Mouse (Mus musculus): ENCODE data around the gene Zfp987. TPM values are rescaled to one million over a fixed set of nuclear protein-coding genes. Genes with fewer than 3 reads are reported as not detected.
"Not testable (repeated sequence)": the region's sequence is repeated elsewhere in the genome, so short reads cannot be mapped to it uniquely, and the experiment has no call there.

The Zfp987 gene
- total RNA-seq, 1 experiment from 2014 or later, result 3.4 TPM

DNA sequence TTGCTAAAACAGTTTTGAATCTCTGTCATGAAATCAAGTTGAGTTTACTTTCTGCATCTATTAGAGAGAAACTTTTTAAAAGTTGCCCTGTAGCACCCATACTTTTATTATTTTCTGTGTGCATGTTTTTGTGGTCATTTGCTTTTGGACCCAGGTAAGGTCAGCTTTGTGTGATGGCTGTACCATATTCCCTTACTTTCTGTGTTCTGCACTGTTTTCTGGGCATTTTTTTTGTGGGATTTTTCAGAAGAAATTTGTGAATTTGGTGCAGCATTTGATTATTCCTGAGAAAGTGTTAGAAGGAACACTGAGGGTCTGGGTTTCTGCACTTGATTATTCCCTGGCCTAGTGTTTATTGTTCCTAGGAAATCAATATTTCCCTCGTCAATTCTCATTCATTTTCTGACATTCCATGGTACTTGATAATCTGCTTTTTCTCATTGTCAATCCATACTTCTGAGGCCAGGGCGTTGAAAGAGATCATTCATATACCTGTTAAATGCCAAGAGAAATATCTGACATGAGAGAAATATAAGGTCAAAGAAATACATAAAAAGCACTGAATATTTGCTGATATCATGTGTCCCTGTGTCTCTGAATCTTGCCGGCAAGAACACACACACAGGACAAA lies 70.2 kb downstream of the Zfp987 start:
- not testable (repeated sequence) for ATAC-seq (replicated peaks in 1 of 2; ENCODE audit: insufficient read depth in 1 of 2, low FRiP score in 2 of 2, low TSS enrichment in 1 of 2, low read depth in 1 of 2, poor library complexity in 2 of 2, severe bottlenecking in 2 of 2)

DNA sequence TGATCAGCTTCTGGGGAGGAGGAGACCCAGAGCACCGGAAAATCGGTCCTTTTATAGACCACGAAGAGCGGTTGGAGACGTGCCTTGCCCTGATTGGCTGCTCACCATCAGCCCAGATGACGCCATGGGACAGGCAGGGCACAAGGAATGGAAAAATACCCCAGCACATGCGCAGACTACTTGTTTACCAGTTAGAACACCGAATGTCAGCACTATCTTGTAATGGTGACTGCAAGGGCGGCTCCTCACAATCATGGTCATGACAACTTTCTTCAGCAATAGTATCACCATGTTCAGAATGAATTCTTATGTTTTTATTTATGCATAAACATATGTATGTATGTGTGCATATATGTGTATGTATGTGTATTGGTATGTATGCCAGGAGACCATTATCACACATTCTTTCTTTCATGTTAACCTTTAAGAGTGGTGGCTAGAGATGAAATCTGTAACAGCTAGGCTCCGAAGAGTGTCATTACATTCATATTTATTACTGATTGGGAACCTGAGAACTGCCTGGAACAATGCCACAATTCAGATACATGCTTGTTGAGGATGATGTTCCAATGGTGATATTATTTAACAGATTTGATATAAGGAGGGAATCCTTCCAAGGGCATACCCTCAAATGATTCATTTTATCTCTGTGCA lies 70.9 kb downstream of the Zfp987 start:
- ATAC-seq (replicated peaks in 1 of 2; ENCODE audit: insufficient read depth in 1 of 2, low FRiP score in 2 of 2, low TSS enrichment in 1 of 2, low read depth in 1 of 2, poor library complexity in 2 of 2, severe bottlenecking in 2 of 2), result not testable (repeated sequence)

DNA sequence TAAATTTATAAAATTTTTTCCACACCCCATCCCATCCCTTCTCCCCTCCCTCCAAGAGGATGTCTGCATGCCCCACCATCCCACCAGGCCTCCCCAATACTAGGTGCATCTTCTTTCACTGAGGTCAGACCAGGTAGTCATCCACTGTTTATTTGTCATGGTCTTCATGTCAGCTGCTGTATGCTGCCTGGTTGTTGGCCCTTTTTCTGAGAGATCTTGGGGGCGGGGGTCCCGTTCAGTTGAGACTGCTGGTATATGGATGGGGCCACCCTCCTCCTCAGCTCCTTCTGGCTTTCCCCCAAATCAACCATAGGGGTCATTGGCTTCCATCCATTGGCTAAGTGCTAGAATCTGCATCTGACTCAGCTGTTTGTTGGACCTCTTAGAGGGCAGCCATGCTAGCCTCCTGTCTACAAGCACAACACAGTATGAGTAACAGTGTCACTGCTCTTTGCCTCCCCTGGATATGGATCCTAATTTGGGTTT lies 71.7 kb downstream of the Zfp987 start:
- ATAC-seq (replicated peaks in 1 of 2; ENCODE audit: insufficient read depth in 1 of 2, low FRiP score in 2 of 2, low TSS enrichment in 1 of 2, low read depth in 1 of 2, poor library complexity in 2 of 2, severe bottlenecking in 2 of 2), result peak; percentile 25 to 34; a peak in 2 of 4 replicates

DNA sequence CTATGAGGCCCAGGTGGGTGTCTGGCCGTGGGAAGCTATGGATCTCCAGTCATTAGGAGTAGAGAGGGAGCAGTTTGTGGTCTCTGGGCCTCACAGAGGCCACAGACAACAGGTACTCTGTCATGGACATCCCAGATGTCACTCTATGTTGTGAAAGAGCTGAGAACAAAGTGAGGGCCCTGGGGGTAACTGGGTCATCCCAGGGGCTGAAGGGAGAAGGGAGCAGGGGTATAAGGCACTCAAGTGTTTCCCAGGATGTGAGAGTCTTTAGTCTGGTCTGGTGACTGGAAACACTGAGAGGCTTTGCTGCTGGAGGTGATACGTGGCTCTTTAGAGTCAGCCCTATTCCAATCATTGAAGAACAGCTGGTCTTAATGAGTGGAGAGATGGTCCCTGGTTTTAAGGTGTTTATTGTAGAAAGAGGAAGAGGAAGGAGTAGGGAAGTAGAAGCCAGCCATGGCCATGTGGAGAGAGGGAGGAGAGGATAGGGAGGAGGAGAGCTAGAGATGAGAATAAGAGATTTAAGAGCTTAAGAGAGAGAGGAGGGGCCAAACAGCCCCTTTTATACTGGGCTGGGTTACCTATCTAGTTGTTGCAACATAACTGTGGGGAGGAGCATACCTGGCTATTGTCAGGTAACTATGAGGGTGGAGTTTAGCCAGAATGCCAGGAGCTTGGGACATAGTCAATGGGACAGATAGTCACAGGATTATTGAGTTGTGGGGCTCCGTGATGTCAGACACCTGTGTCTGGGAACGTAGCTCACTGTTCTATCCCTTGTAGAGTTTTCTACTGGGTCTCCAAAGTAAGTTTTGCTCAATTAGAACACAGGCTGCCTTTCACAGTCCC lies 76.5 kb downstream of the Zfp987 start:
- ATAC-seq (replicated peaks in 1 of 2; ENCODE audit: insufficient read depth in 1 of 2, low FRiP score in 2 of 2, low TSS enrichment in 1 of 2, low read depth in 1 of 2, poor library complexity in 2 of 2, severe bottlenecking in 2 of 2), result peak; percentile 46 to 60; a peak in 3 of 4 replicates

Other genes with a start within 250 kb of the Zfp987 start
- gene Zfp986, start 228.5 kb upstream of the Zfp987 start, total RNA-seq (2017), result not detected in 2 replicates
- gene Zfp600, start 59.5 kb downstream of the Zfp987 start, total RNA-seq (2017), result 3.5 TPM in 1 of 2 replicates, not detected in the other